Mouse (Mus musculus): ENCODE data around the gene Spi1. TPM values are rescaled to one million over a fixed set of nuclear protein-coding genes. Genes with fewer than 3 reads are reported as not detected.

Gene Spi1
- polyA plus RNA-seq, 1 experiment from 2014 or later, result 2.8 TPM

GRCm38 (mm10) chr2:91062779-91063606 lies 19.2 kb upstream of the Spi1 start:
- Histone ChIP-seq H3K4me1 (ENCODE audit: control insufficient read depth, insufficient read depth, low read length) (no peaks in the 10 kb centered on the region), H3K4me2 (ENCODE audit: low read depth) (no peak overlapping the region), H3K27me3 (ENCODE audit: control insufficient read depth, insufficient read depth, low read length) (no peaks in the 10 kb centered on the region), H3K4me3 (ENCODE audit: low read depth, low read length) (no peak overlapping the region), H3K27ac (ENCODE audit: low read depth, low read length) (no peak overlapping the region), H3K9me3 (ENCODE audit: control insufficient read depth, low read length) (no peaks in the 10 kb centered on the region), H3K36me3 (ENCODE audit: control insufficient read depth, insufficient read depth, low read length) (peaks cover 26% of the 10 kb centered on the region), H3K9ac (ENCODE audit: low read length) (no peak overlapping the region)
- no peak for ATAC-seq (ENCODE audit: insufficient read depth, low FRiP score, low TSS enrichment)
- no peak for DNase-seq (ENCODE audit: low spot score)
- WGBS, result 95% methylated on average over 16 of the region's 16 CpGs

- Histone ChIP-seq H3K27me3 (ENCODE audit: control insufficient read depth, insufficient read depth, low read length) (no peaks in the 10 kb centered on the region), H3K4me1 (ENCODE audit: control insufficient read depth, insufficient read depth, low read length) (peaks cover 6% of the 10 kb centered on the region), H3K4me3 (ENCODE audit: low read depth, low read length) (no peak overlapping the region), H3K4me2 (ENCODE audit: low read depth) (no peak overlapping the region), H3K9me3 (ENCODE audit: control insufficient read depth, low read length) (no peaks in the 10 kb centered on the region), H3K27ac (ENCODE audit: low read depth, low read length) (no peak overlapping the region), H3K9ac (ENCODE audit: low read length) (no peak overlapping the region), H3K36me3 (ENCODE audit: control insufficient read depth, insufficient read depth, low read length) (peaks cover 19% of the 10 kb centered on the region)
- ATAC-seq (ENCODE audit: insufficient read depth, low FRiP score, low TSS enrichment) (no peak), DNase-seq (ENCODE audit: low spot score) (no peak)
- WGBS, result 84% methylated on average over 6 of the region's 6 CpGs
These were observed 18.0 kb upstream of the Spi1 start for GRCm38 (mm10) chr2:91064211-91064610.

DNA sequence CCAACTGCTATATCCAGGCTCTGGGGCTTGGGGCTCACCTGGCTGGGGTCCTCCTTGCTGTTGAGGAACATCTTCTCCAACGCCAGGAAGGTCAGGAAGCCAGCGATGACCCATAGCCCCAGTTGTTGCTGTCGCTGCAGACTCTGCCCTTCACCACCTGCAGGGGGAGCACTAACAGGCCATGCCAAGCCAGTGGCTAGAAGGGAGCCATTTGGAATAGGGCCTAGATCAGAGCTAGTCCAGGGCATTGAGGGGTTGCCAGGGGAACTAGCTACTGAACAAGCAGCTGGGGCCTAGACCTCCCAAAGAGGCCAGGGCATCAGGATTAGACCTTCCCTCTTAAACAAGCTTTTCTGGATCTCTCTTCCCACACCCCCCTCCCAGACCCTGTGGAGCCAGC lies 16.6 kb upstream of the Spi1 start:
- no peaks in the 10 kb centered on the region for H3K27me3 ChIP-seq (ENCODE audit: control insufficient read depth, insufficient read depth, low read length)
- ATAC-seq (ENCODE audit: insufficient read depth, low FRiP score, low TSS enrichment) (no peak), DNase-seq (ENCODE audit: low spot score) (no peak)
- WGBS, result 57% methylated on average over 3 of the region's 3 CpGs
- H3K4me2 ChIP-seq (ENCODE audit: low read depth), result no peak overlapping the region
- H3K4me3 ChIP-seq (ENCODE audit: low read depth, low read length), result no peak overlapping the region
- no peak overlapping the region for H3K27ac ChIP-seq (ENCODE audit: low read depth, low read length)
- H3K9me3 ChIP-seq (ENCODE audit: control insufficient read depth, low read length), result no peaks in the 10 kb centered on the region
- H3K4me1 ChIP-seq (ENCODE audit: control insufficient read depth, insufficient read depth, low read length), result peaks cover 9% of the 10 kb centered on the region
- peaks cover 19% of the 10 kb centered on the region for H3K36me3 ChIP-seq (ENCODE audit: control insufficient read depth, insufficient read depth, low read length)
- H3K9ac ChIP-seq (ENCODE audit: low read length), result no peak overlapping the region

DNA sequence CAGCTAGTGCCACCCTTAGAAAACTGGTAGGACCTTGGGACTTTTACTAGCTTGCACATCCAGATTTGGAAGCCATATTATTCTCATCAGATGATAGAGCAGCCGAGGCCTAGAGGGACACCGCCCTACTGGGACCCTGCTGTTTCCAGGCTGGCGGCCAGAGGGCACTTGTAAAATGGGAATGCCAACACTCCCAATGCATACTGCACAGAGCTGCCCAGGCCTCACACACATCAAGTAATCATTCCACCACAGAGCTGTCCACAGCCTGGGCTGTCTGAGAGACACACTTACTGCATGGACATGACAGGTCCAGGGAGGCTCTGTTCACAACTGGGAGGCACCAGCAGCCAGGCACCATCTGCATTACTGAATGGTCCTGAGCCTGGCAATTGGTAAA lies 15.7 kb upstream of the Spi1 start:
- H3K36me3 ChIP-seq (ENCODE audit: control insufficient read depth, insufficient read depth, low read length), result peaks cover 17% of the 10 kb centered on the region
- no peak overlapping the region for H3K27ac ChIP-seq (ENCODE audit: low read depth, low read length)
- WGBS, result 90% methylated on average over 3 of the region's 3 CpGs
- DNase-seq (ENCODE audit: low spot score) (no peak), ATAC-seq (ENCODE audit: insufficient read depth, low FRiP score, low TSS enrichment) (no peak)
- H3K27me3 ChIP-seq (ENCODE audit: control insufficient read depth, insufficient read depth, low read length), result no peaks in the 10 kb centered on the region
- H3K4me1 ChIP-seq (ENCODE audit: control insufficient read depth, insufficient read depth, low read length), result peaks cover 15% of the 10 kb centered on the region
- H3K9ac ChIP-seq (ENCODE audit: low read length), result no peak overlapping the region
- H3K4me3 ChIP-seq (ENCODE audit: low read depth, low read length), result no peak overlapping the region
- no peak overlapping the region for H3K4me2 ChIP-seq (ENCODE audit: low read depth)
- H3K9me3 ChIP-seq (ENCODE audit: control insufficient read depth, low read length), result no peaks in the 10 kb centered on the region

DNA sequence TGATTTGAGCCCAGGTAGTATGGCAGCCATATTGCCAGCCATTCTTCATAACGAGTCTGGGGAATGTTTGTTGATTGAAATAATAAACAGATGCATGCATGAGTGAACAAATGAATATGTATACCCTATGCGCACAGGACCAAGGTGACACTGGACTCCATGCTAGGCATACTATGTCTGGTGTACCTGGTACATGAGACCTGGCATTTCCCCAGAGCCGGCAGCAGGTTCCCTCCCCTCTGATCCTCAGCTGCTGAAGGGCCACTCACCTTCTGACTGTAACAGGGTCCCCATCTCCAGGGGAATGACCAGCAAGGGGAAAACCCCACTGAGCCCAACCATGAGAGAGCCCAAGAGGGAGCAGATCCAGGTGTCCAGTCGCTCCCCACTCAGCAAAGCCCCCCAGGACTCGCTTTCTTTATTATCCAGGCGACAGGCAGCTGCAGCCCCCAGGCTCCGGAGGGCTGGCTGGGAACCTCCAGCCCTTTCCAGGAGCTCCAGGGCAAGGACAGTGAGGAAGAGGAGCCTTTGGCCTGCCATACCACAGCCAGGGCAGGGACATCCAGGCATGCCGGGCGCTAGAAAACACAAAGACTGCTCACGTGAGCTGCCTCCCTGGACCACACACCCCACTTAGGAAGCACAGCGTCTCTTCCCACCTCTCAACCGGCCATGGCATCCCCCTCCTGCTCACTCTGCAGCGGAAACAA lies 13.9 kb upstream of the Spi1 start:
- Histone ChIP-seq H3K4me2 (ENCODE audit: low read depth) (peak overlapping the region; percentile 6; the same call in 1 of the 2 replicates), H3K27ac (ENCODE audit: low read depth, low read length) (no peak overlapping the region), H3K9me3 (ENCODE audit: control insufficient read depth, low read length) (no peaks in the 10 kb centered on the region), H3K9ac (ENCODE audit: low read length) (no peak overlapping the region), H3K4me3 (ENCODE audit: low read depth, low read length) (no peak overlapping the region), H3K27me3 (ENCODE audit: control insufficient read depth, insufficient read depth, low read length) (no peaks in the 10 kb centered on the region), H3K4me1 (ENCODE audit: control insufficient read depth, insufficient read depth, low read length) (peaks cover 15% of the 10 kb centered on the region), H3K36me3 (ENCODE audit: control insufficient read depth, insufficient read depth, low read length) (peaks cover 5% of the 10 kb centered on the region)
- no peak for DNase-seq (ENCODE audit: low spot score)
- 59% methylated on average over 13 of the region's 13 CpGs for WGBS
- ATAC-seq (ENCODE audit: insufficient read depth, low FRiP score, low TSS enrichment), result no peak

DNA sequence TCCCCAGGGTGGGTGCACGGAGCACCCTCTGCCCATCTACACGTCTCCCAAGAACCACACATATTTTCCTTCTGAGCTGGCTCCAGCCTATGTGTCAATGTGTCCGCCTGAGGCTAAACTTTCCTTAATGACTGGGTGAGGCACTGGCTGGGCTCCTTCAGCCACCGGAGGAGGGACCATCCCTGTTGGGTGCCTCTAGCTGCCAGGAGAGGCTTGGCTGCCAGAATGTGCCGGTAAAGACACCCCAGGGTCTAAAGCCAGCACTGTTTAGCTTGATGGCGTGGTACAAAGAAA lies 13.4 kb upstream of the Spi1 start:
- Histone ChIP-seq H3K36me3 (ENCODE audit: control insufficient read depth, insufficient read depth, low read length) (peaks cover 1% of the 10 kb centered on the region; the same call in 1 of the 2 replicates), H3K27me3 (ENCODE audit: control insufficient read depth, insufficient read depth, low read length) (no peaks in the 10 kb centered on the region), H3K4me3 (ENCODE audit: low read depth, low read length) (no peak overlapping the region), H3K9ac (ENCODE audit: low read length) (no peak overlapping the region), H3K27ac (ENCODE audit: low read depth, low read length) (no peak overlapping the region), H3K4me2 (ENCODE audit: low read depth) (peak overlapping the region; percentile 85), H3K9me3 (ENCODE audit: control insufficient read depth, low read length) (no peaks in the 10 kb centered on the region), H3K4me1 (ENCODE audit: control insufficient read depth, insufficient read depth, low read length) (peaks cover 15% of the 10 kb centered on the region)
- DNase-seq (ENCODE audit: low spot score), result no peak
- 54% methylated on average over 6 of the region's 6 CpGs for WGBS
- no peak for ATAC-seq (ENCODE audit: insufficient read depth, low FRiP score, low TSS enrichment)

DNA sequence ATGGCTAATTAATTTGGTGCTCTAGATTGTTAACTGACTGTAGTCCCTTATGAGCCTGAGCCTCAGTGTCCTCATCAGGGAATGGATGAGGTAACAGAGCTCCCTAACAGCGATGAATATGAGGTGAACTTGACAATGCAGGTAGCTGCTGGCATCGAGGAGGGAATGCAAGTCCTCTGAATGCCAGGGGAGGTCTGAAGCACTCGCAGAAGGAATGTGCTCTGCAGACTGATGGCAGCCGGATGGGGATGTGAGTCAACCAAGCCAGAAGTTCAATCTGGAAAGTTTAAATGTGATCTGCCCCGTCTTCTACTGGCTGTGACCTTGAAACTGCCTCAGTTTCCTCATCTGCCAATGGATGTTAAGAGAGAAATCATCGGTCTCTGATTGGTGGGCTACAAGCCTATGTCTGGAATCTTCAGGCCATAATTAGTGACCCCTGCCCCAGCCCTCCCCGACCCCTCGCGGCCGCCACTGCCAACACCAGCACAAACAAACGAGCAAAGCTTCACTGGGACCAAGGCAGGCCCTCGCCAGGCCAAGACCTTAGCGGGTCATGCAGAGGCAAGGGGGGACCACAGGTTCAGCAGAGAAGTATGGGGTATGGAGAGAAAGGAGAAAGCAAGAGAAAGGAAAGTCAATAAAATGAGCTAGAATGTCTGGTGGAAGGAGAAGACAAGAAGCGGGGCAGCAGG lies 12.7 kb upstream of the Spi1 start:
- peak overlapping the region; percentile 85 for H3K4me2 ChIP-seq (ENCODE audit: low read depth)
- peak overlapping the region; percentile 57 for H3K27ac ChIP-seq (ENCODE audit: low read depth, low read length)
- ATAC-seq (ENCODE audit: insufficient read depth, low FRiP score, low TSS enrichment) (no peak; the same call in 1 of the 2 replicates), DNase-seq (ENCODE audit: low spot score) (peak; percentile 34)
- peak overlapping the region; percentile 66 for H3K4me3 ChIP-seq (ENCODE audit: low read depth, low read length)
- peaks cover 15% of the 10 kb centered on the region for H3K4me1 ChIP-seq (ENCODE audit: control insufficient read depth, insufficient read depth, low read length)
- no peaks in the 10 kb centered on the region for H3K27me3 ChIP-seq (ENCODE audit: control insufficient read depth, insufficient read depth, low read length)
- no peaks in the 10 kb centered on the region for H3K36me3 ChIP-seq (ENCODE audit: control insufficient read depth, insufficient read depth, low read length)
- peak overlapping the region; percentile 72 for H3K9ac ChIP-seq (ENCODE audit: low read length)
- WGBS, result 8% methylated on average over 14 of the region's 14 CpGs
- H3K9me3 ChIP-seq (ENCODE audit: control insufficient read depth, low read length), result no peaks in the 10 kb centered on the region

DNA sequence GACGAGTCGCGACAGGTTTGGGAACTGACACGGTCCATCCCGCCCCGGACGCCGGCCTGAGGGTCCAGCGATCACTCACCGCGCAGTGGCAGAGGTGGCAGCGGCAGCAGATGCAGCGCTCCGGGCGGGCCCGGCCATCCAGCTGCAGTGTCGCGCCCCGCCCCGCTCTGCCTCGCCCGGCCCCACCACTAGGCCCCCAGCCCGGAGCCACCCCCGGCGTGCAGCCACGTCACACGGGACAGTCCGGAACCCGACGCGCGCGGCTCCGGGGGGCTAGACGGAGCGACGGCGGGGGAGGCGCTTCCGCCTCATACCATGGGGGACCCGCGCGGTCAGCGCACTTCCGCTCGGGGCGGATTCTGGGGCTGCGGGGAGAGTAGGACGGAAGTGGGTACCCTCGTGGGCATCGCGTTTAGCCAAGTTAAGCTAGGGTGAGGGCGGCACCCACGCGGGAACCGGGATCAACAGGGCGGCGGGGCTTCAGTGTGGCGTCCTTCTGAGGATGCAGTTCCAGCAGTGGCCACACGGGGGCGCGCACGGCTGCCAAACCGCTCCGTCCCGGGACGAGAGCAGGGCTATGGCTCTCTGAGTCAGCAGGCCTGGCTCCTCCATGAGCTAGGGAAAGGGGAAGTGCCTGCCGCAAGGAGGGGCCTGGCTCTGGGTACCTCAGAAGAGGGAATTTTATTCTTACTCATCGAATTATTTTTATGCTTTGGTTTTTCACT lies 12.0 kb upstream of the Spi1 start, which contains the start of gene Slc39a13:
Slc39a13 (minus strand) TSS at position 342 of the 725 bp plus-strand sequence.
- Histone ChIP-seq H3K4me3 (ENCODE audit: low read depth, low read length) (peak within 1 kb of the TSS; percentile 66), H3K9ac (ENCODE audit: low read length) (peak within 1 kb of the TSS; percentile 72), H3K9me3 (ENCODE audit: control insufficient read depth, low read length) (no peaks in the 10 kb centered on the region), H3K4me2 (ENCODE audit: low read depth) (peak within 1 kb of the TSS; percentile 85), H3K36me3 (ENCODE audit: control insufficient read depth, insufficient read depth, low read length) (no peaks in the 10 kb centered on the region), H3K27me3 (ENCODE audit: control insufficient read depth, insufficient read depth, low read length) (no peaks in the 10 kb centered on the region), H3K27ac (ENCODE audit: low read depth, low read length) (peak within 1 kb of the TSS; percentile 57), H3K4me1 (ENCODE audit: control insufficient read depth, insufficient read depth, low read length) (peaks cover 15% of the 10 kb centered on the region)
- ATAC-seq (ENCODE audit: insufficient read depth, low FRiP score, low TSS enrichment) (peak; percentile 96), DNase-seq (ENCODE audit: low spot score) (peak; percentile 95)
- WGBS, result under 1% methylated on average over 65 of the region's 69 CpGs
